Mouse (Mus musculus) C2C12 (cell line): ENCODE measurements around the gene Slc30a2.

ENCODE experiments used
- CTCF ChIP-seq: IDR thresholded peaks from one replicate; pipeline ENCODE4 v1.5.1; 2011; ENCODE audit not compliant: control insufficient read depth, insufficient read depth, insufficient read length
- MAX ChIP-seq: IDR thresholded peaks from one replicate; pipeline ENCODE4 v1.6.1; 2011; ENCODE audit warnings: mild to moderate bottlenecking, control low read depth
- MYOD1 ChIP-seq: IDR thresholded peaks from one replicate; pipeline ENCODE4 v1.6.1; 2011; ENCODE audit warnings: low read depth; ENCODE audit not compliant: control insufficient read depth, insufficient read length
- MYOG ChIP-seq: IDR thresholded peaks from one replicate; pipeline ENCODE4 v1.6.1; 2011; ENCODE audit not compliant: control insufficient read depth, insufficient read length; ENCODE audit errors: extremely low read depth
- USF1 ChIP-seq: IDR thresholded peaks from one replicate; pipeline ENCODE4 v1.6.1; 2011; ENCODE audit warnings: low read depth, mild to moderate bottlenecking, control low read depth, moderate library complexity

DNA sequence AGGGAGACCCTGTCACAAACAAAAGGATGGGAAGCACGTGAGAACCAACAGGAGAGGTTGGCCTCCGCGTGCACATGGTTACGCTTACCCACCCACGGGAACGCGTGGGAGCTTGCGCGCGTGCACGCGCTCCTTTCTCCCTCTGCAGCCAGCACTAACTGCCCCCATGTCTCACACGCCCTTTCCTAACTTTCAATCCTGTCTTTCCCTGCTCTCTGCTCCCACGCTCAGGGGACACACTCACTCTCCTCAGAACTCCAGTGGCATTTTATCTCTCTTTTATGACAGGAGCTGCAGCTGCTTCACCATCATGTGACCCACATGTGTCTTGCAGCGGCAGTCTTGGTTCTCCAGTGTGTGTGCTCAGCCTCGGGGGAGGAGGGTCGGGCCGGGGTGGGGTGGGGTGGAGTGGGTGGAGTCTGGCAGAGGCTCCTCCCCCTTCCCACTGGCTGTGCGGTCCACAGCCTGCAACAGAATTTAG is 58.2 kb downstream of the Slc30a2 start:
- TF ChIP-seq CTCF (no peak), USF1 (peak; percentile 59), MAX (no peak), MYOG (no peak), MYOD1 (no peak)
